Mouse (Mus musculus) G1E-ER4 (cell line): ENCODE results near the gene Ddit4. TPM values are rescaled to one million over a fixed set of nuclear protein-coding genes. Genes with fewer than 3 reads are reported as not detected.

ENCODE experiments used
- GATA1 ChIP-seq: IDR thresholded peaks from one replicate; pipeline ENCODE4 v1.8.0; 2012; ENCODE audit warnings: low read length, inconsistent platforms
- polyA plus RNA-seq: library from polyadenylated mRNA; stranded (reverse); fragments of >175 nt; gene quantifications from 2 replicates; pipeline ENCODE4 v1.2.3, GENCODE M21; 2012

The Ddit4 gene
- polyA plus RNA-seq, 1 experiment = 9.2 TPM

- TF ChIP-seq GATA1 = no peak
Measured at GRCm38 (mm10) chr10:59918111-59918510, 33.5 kb downstream of the Ddit4 start.

GRCm38 (mm10) chr10:59916649-59917048, 35.0 kb downstream of the Ddit4 start:
- TF ChIP-seq GATA1 = no peak

GRCm38 (mm10) chr10:59916159-59916558, 35.5 kb downstream of the Ddit4 start:
- no peak for TF ChIP-seq GATA1

- TF ChIP-seq GATA1 = no peak
Measured at GRCm38 (mm10) chr10:59915196-59915962, 36.3 kb downstream of the Ddit4 start.

GRCm38 (mm10) chr10:59911561-59912198, 40.0 kb downstream of the Ddit4 start:
- no peak for TF ChIP-seq GATA1

GRCm38 (mm10) chr10:59911091-59911490, 40.5 kb downstream of the Ddit4 start:
- TF ChIP-seq GATA1 = no peak

GRCm38 (mm10) chr10:59909357-59909847, 42.2 kb downstream of the Ddit4 start:
- no peak for TF ChIP-seq GATA1

GRCm38 (mm10) chr10:59908776-59909315, 42.8 kb downstream of the Ddit4 start:
- TF ChIP-seq GATA1 = no peak

GRCm38 (mm10) chr10:59907695-59908299, 43.8 kb downstream of the Ddit4 start:
- no peak for TF ChIP-seq GATA1

- TF ChIP-seq GATA1 = no peak
Measured at GRCm38 (mm10) chr10:59907080-59907609, 44.5 kb downstream of the Ddit4 start.

GRCm38 (mm10) chr10:59903170-59903569, 48.5 kb downstream of the Ddit4 start:
- no peak for TF ChIP-seq GATA1

GRCm38 (mm10) chr10:59902606-59902990, 49.0 kb downstream of the Ddit4 start:
- TF ChIP-seq GATA1 = no peak

GRCm38 (mm10) chr10:59901986-59902605, 49.5 kb downstream of the Ddit4 start:
- no peak for TF ChIP-seq GATA1

- TF ChIP-seq GATA1 = no peak
Measured at GRCm38 (mm10) chr10:59901463-59901862, 50.2 kb downstream of the Ddit4 start.

- TF ChIP-seq GATA1 = no peak
Measured at GRCm38 (mm10) chr10:59900939-59901338, 50.7 kb downstream of the Ddit4 start.

GRCm38 (mm10) chr10:59900174-59900435, 51.5 kb downstream of the Ddit4 start:
- no peak for TF ChIP-seq GATA1

Other genes with a start within 250 kb of the Ddit4 start
- 9.3 and 9.4 TPM in 2 replicates for gene Micu1, start 249.4 kb downstream of the Ddit4 start, polyA plus RNA-seq
- 33.1 and 37.9 TPM in 2 replicates for gene Dnajb12, start 72.3 kb downstream of the Ddit4 start, polyA plus RNA-seq
- 30.6 and 31.6 TPM in 2 replicates for gene Ascc1, start 51.0 kb upstream of the Ddit4 start, polyA plus RNA-seq
- gene Anapc16, start 51.3 kb upstream of the Ddit4 start, polyA plus RNA-seq = 26.0 and 54.9 TPM in 2 replicates
- gene Spock2, start 154.4 kb upstream of the Ddit4 start, polyA plus RNA-seq = 0.02 TPM in 1 of 2 replicates, not detected in the other